Mouse (Mus musculus) adrenal gland, adult 18-20 months (tissue): Measurements from ENCODE around the gene Tssc4. TPM values are rescaled to one million over a fixed set of nuclear protein-coding genes. Genes with fewer than 3 reads are reported as not detected.
A peak's percentile ranks its signal among the peaks of the same experiment; 100 is the strongest.

Source experiments
- DNase-seq, 2 experiments: peaks; one replicate each; pipeline ENCODE4 v3.0.0; 2021 to 2022; ENCODE audit warnings: low spot score in 2 of 2
- long read RNA-seq, 2 experiments: library from polyadenylated mRNA; stranded (forward); transcript quantifications; one replicate each; pipeline ENCODE4 v2.0.0; 2021
- total RNA-seq, 2 experiments: library from RNA; stranded (reverse); gene quantifications; 1 replicate in 1 of 2; 2 replicates in 1 of 2; pipeline ENCODE4 v1.2.3; 2021

Gene Tssc4
- 10 to 100 TPM; 24.0 to 26.3 TPM for total RNA-seq
- long read RNA-seq, experiment 1, transcript Tssc4-207 (1 exons, 1,735 nt), result major isoform, 7 of 23 reads
- long read RNA-seq, experiment 1, transcript Tssc4-203 (2 exons, 1,091 nt), result minor isoform, 5 of 23 reads
- long read RNA-seq, experiment 1, partial matches to known transcripts, result 1 of 23 reads
- long read RNA-seq, experiment 1, other reads (novel, unspliced or antisense), result 1 of 23 reads
- long read RNA-seq, experiment 2, transcript Tssc4-206 (3 exons, 1,364 nt), result minor isoform, 15 of 59 reads
- long read RNA-seq, experiment 2, transcript Tssc4-201 (3 exons, 1,519 nt), result minor isoform, 12 of 59 reads
- long read RNA-seq, experiment 2, transcript Tssc4-207 (1 exons, 1,735 nt), result major isoform, 28 of 59 reads
- long read RNA-seq, experiment 2, partial matches to known transcripts, result 0 of 59 reads
- long read RNA-seq, experiment 2, other reads (novel, unspliced or antisense), result 1 of 59 reads

- peak; percentile 88 to 91 for DNase-seq
Measured at GRCm38 (mm10) chr7:143068882-143069591, at the start of gene Tssc4. Tssc4 (plus strand) TSS chr7:143069249.

GRCm38 (mm10) chr7:143020040-143020439 lies 49.0 kb upstream of the Tssc4 start:
- DNase-seq, result no peak

- no peak for DNase-seq
Measured at GRCm38 (mm10) chr7:143020764-143021163, 48.3 kb upstream of the Tssc4 start.

DNA sequence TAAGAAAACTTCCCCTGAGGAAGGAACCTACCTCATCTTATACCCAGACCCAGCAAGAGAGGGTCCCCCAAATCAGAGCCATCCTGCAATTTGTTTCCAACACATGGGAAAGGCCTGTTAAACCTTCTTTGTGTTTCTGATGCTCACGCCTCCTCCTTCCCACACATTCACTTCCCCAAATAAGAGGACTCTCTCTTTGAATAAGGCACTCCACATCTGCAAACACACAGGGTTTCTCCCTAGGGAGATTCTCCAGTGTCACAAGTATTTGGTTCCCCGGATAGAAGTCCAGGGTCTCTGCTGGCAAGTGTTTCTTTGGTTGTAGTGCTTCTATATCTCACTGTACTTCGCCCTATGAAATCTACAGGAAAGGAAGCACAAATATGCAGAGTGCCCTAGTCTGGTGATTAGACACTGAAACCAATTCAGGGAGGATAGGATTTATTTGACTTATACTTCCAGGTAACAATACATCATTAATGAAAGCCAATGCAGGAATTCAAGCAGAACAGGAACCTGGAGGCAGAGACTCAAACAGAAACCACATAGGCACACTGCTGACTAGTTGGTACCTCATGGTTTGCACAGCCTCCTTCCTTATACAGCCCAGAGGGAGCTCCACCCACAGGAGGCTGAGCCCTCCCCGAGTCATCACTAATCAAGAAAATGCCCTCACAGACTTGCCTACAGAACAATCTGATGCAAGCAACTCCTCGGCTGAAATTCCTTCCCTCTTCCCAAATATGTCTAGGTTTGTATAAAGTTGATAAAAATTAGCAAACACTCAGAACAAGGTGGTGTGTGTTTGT lies 47.5 kb upstream of the Tssc4 start:
- no peak for DNase-seq

DNA sequence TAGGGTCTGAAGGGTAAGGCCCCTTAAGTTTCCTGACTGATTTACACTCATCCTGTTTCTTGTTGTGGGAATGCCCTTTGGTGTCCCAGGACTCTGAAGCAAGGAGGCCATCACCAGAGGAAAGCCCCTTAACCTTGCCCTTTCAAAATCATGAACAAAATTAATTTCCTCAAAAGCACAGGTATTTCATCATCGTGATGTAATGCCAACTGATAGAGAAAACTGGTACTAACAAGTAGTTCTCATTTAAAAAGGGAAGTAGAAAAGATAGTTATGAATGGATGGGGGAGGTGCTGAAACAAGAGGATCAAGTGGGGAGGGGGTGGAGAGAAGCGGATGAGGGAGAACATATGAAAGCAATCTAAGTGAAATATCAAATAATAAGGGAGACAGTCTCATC lies 45.5 kb upstream of the Tssc4 start:
- no peak for DNase-seq

- no peak for DNase-seq
Measured at GRCm38 (mm10) chr7:143024293-143024692, 44.8 kb upstream of the Tssc4 start.

GRCm38 (mm10) chr7:143025496-143025895 lies 43.6 kb upstream of the Tssc4 start:
- DNase-seq, result no peak

- DNase-seq, result no peak
Measured at GRCm38 (mm10) chr7:143027196-143027595, 41.9 kb upstream of the Tssc4 start.

DNA sequence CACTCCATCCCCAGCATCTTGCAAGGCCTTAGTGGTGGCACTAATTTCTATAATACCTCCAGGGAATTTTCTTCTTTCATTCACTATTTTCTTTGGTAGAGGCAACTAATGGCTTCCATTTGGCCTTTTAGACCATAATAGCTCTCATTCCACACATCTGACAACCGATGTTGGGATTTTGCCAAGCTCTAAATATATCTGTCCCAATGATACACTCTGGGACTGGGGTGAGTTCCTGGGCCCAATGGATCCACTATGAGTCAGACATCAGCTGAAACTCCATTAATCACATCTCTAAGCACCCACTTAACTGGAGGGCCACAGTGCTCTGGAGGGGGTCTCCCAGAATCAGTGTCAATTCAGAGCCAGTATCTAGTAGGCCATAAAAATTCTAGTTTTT lies 37.2 kb upstream of the Tssc4 start:
- no peak for DNase-seq

- no peak for DNase-seq
Measured at GRCm38 (mm10) chr7:143033581-143033980, 35.5 kb upstream of the Tssc4 start.

DNA sequence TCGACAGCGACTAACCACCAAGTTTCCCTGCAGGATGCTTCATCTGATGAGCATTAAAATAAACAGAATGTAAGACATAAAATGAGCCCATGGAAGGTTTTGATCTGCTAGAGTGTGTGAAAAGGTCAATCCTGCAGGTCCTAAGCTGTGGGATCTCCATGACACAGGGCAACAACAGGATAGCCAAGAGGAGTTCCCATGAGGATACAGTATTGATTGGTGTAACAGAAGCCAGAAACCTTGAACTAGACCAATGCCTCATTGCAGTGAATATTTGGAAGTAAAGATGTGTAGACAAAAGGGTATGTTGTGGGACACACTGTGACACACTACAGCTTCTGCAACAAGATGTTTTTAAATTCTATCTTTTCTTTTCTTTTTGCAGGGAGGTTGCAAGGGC lies 34.9 kb upstream of the Tssc4 start:
- DNase-seq, result no peak

DNA sequence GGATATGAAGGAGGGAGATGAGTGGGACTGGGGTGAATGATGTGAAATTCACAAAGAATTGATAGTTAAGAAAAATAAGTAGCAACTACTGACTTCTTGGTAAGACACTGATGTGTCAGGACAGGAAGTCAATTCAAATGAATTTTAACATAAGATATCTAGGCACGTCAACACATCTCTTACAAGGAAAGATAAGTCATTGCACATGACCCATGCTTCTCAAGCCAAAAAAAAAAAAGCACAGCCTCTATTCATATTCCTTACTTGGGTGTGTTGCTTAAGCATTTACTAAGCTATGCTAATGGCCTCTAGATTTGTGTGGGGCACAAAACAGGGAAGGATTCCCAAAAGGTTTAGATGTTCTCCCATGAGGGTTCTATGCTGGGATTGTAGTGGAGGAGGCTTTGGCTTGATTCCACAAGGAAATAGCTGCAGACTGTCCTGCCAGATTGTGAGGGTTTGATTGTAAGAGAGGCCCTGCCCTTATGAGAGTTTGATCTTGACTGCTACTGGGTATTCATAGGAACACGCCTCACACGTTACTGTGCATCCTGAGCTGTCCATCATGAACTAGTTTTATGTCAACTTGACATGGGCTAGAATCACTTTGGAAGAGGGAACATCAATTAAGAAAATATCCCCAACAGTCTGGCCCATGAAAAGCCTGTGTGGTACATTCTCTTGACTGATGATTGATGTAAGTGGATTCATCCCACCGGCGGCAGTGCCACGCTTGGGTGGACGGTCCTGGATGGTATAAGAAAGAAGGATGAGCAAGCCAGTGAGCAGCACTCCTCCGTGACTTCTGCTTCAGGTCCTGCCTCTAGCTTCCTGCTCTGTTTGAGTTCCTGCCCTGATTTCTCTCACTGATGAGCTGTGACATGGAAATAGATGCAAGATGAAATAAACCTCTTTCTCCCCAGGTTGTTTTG lies 34.3 kb upstream of the Tssc4 start:
- no peak for DNase-seq

- no peak for DNase-seq
Measured at GRCm38 (mm10) chr7:143036787-143037186, 32.3 kb upstream of the Tssc4 start.

DNA sequence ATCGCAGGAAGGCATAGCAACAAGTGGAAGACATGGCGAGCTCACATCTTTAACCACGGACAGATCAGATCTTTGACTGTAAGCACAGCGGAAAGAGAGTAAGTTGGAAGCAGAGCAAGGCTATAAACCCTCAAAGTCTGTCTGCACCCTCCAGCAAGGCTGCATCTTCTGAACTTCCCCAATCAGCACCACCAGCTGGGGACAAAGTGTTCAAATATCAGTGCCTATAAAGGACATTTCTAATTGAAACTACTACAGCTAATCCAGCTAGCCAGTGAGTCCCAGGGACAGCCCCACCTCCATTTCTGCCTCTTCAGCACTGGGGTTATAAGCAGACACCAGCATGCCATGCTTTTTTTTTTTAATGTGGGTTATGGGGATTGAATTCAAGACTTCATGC lies 31.7 kb upstream of the Tssc4 start:
- no peak for DNase-seq

GRCm38 (mm10) chr7:143038174-143038931 lies 30.7 kb upstream of the Tssc4 start:
- no peak for DNase-seq

DNA sequence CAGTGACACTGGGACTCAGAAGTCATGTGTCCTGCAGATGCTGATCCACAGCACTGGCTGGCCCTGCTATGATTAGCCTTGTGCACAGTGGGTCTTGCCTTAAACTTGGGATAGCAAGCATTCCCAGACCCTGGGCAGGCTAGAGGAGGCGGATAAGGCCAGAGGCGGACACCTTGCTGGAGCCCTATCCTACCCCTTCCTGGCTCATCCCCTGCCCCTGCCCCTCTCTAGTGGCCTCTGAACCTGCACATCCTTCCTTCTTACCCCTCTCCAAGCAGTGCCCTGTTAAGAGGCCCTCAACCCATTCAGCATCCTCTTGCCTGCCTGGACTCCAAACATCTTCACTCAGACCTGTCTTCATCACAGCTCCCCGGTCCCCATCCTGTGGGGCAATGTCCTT lies 28.5 kb upstream of the Tssc4 start:
- DNase-seq, result no peak

GRCm38 (mm10) chr7:143041138-143041822 lies 27.8 kb upstream of the Tssc4 start:
- no peak for DNase-seq

GRCm38 (mm10) chr7:143042089-143042488 lies 27.0 kb upstream of the Tssc4 start:
- DNase-seq, result peak; percentile 48 to 54

GRCm38 (mm10) chr7:143042897-143043300 lies 26.1 kb upstream of the Tssc4 start:
- DNase-seq, result no peak
